Mouse (Mus musculus): Measurements from ENCODE around the gene Pin1rt1. TPM values are rescaled to one million over a fixed set of nuclear protein-coding genes. Genes with fewer than 3 reads are reported as not detected.
A peak's percentile ranks its signal among the peaks of the same experiment; 100 is the strongest.

The Pin1rt1 gene
- total and polyA plus RNA-seq, 3 experiments: 0.07 TPM; not detected in 2

DNA sequence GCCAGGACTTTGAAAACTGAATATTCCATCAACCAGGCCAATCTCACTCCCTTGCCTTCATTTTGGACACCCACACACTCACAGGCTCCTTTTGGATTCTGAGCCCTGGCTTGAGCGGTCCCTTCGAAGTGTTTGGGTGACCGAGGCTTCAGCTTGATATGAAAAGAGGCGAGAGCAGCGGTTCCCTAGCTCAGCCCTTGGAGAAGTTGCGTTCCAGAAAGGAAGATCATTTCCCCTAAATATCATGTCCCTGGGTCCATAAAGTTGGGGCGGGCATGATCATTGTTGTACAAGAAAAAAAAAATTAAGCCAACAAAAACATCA lies 3.7 kb downstream of the Pin1rt1 start:
- peaks cover 14% of the 10 kb centered on the region; the same call in 1 of the 2 replicates for H3K79me2 ChIP-seq (ENCODE audit: control insufficient read depth, insufficient read depth, low read length, poor library complexity)
- H3K27me3 ChIP-seq (ENCODE audit: control insufficient read depth in 1 of 2, insufficient read depth in 2 of 2, low read length in 2 of 2): no peaks in the 10 kb centered on the region
- DNase-seq (ENCODE audit: low read depth, low spot score): peak; percentile 74
- H3K4me1 ChIP-seq (ENCODE audit: control insufficient read depth in 1 of 2, insufficient read depth in 2 of 2, low read length in 2 of 2): peaks cover 16 to 20% of the 10 kb centered on the region in 2 experiments
- peak overlapping the region; percentile 82 for H3K27ac ChIP-seq (ENCODE audit: control insufficient read depth, low read depth, low read length)
- H3K9me3 ChIP-seq (replicated peaks; ENCODE audit: insufficient read depth, low read length): no peaks in the 10 kb centered on the region
- peak; percentile 58 for TF ChIP-seq TBP (IDR thresholded peaks at IDR 0.05; ENCODE audit: low read depth, low read length)
- 0 out of 4 replicates have a peak, but pooled peaks of 1 of the 2 experiments have one; percentile 19 for TF ChIP-seq POLR2A (IDR thresholded peaks at IDR 0.05; ENCODE audit: control insufficient read depth in 1 of 2, insufficient read depth in 1 of 2, low read depth in 1 of 2, low read length in 2 of 2, poor library complexity in 1 of 2)
- no peak for TF ChIP-seq USF1 (IDR thresholded peaks at IDR 0.05; ENCODE audit: low read depth, low read length)
- TF ChIP-seq MXI1 (IDR thresholded peaks at IDR 0.05; ENCODE audit: low read depth, low read length): peak; percentile 5; the same call in 1 of the 2 replicates
- H3K4me3 ChIP-seq (ENCODE audit: control insufficient read depth in 1 of 2, insufficient read depth in 1 of 2, low read depth in 2 of 2, low read length in 2 of 2): peak overlapping the region; percentile 96 to 98
- H3K9ac ChIP-seq (ENCODE audit: control insufficient read depth, low read depth, low read length, poor library complexity, severe bottlenecking): peak overlapping the region; percentile 98
- peaks cover 0 to 18% of the 10 kb centered on the region in 2 experiments; a peak in 2 of 4 replicates for H3K36me3 ChIP-seq (ENCODE audit: control insufficient read depth in 1 of 2, insufficient read depth in 2 of 2, low read length in 2 of 2)

DNA sequence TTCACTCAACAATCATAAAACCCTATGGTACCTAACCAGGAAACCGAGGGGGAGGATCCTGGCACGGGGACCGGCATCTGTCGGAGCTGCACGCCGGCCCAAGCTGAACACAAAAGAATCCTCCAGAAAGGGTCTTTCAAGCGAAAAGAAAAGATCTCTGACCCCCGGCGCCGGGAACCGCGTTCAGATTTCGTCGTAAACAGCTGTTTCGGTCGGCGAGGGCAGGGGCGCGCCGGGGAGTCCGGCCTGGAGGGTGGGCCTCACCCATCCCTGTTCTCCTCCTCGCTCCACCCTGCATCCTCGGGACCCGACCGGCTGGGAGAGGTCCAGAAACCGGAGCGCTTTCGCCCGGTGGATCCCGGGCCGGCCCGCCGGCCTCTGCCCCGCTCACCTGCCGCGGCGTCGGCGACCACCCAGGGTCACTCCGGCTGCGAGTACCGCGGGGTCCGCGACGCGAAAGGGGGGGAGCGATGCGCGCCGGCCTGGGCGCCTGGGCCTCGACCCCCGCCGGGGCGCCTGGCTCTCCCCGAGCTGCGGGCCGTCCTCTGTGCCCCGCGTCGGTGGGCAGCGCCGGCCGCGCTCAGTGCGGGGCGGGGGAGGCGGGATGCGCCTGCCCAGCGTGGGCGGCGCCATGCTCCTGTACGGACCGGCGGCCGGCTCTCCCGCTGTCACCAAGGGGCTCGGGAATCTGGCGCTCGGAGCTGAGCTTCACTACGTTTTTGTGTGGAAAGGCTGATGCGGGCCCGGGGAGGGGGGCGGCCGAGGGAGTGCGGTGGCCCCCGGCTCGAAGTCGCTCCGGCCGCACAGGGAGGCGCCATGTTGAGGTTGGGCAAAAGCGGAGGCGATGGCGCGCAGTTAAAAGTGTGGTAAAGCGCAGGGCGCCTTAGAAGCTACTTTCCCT lies 4.3 kb downstream of the Pin1rt1 start, which contains the start of gene Tcp11l1:
TSS of gene Tcp11l1 (minus strand) at position 585 of the 901 bp plus-strand sequence.
- Histone ChIP-seq H3K9ac (ENCODE audit: control insufficient read depth, low read depth, low read length, poor library complexity, severe bottlenecking) (peak within 1 kb of the TSS; percentile 98), H3K79me2 (ENCODE audit: control insufficient read depth, insufficient read depth, low read length, poor library complexity) (peaks cover 14% of the 10 kb centered on the region; the same call in 1 of the 2 replicates), H3K27me3 (ENCODE audit: control insufficient read depth in 1 of 2, insufficient read depth in 2 of 2, low read length in 2 of 2) (no peaks in the 10 kb centered on the region), H3K4me1 (ENCODE audit: control insufficient read depth in 1 of 2, insufficient read depth in 2 of 2, low read length in 2 of 2) (peaks cover 13 to 14% of the 10 kb centered on the region in 2 experiments; a peak in 3 of 4 replicates), H3K4me3 (ENCODE audit: control insufficient read depth in 1 of 2, insufficient read depth in 1 of 2, low read depth in 2 of 2, low read length in 2 of 2) (peak within 1 kb of the TSS; percentile 96 to 98), H3K9me3 (replicated peaks; ENCODE audit: insufficient read depth, low read length) (no peaks in the 10 kb centered on the region), H3K36me3 (ENCODE audit: control insufficient read depth in 1 of 2, insufficient read depth in 2 of 2, low read length in 2 of 2) (peaks cover 0 to 13% of the 10 kb centered on the region in 2 experiments; a peak in 2 of 4 replicates), H3K27ac (ENCODE audit: control insufficient read depth, low read depth, low read length) (peak within 1 kb of the TSS; percentile 82)
- DNase-seq (ENCODE audit: low read depth, low spot score): peak; percentile 78
- peak; percentile 48 for TF ChIP-seq MXI1 (IDR thresholded peaks at IDR 0.05; ENCODE audit: low read depth, low read length)
- TF ChIP-seq E2F4 (IDR thresholded peaks at IDR 0.05; ENCODE audit: borderline replicate concordance, low read depth, low read length): no peak
- TF ChIP-seq MYC (IDR thresholded peaks at IDR 0.05; ENCODE audit: low read depth, low read length): no peak
- TF ChIP-seq HCFC1 (IDR thresholded peaks at IDR 0.05; ENCODE audit: low read depth, low read length): peak; percentile 83
- TF ChIP-seq MAZ (IDR thresholded peaks at IDR 0.05; ENCODE audit: low read depth, low read length): 0 out of 2 replicates have a peak, but pooled peaks have one; percentile 12
- TF ChIP-seq ZMIZ1 (IDR thresholded peaks at IDR 0.05; ENCODE audit: low read depth, low read length): peak; percentile 26; the same call in 1 of the 2 replicates
- no peak for TF ChIP-seq CHD1 (IDR thresholded peaks at IDR 0.05; ENCODE audit: low read depth, low read length)
- TF ChIP-seq TCF12 (IDR thresholded peaks at IDR 0.05; ENCODE audit: low read depth, low read length): 0 out of 2 replicates have a peak, but pooled peaks have one; percentile 15
- TF ChIP-seq UBTF (IDR thresholded peaks at IDR 0.05; ENCODE audit: borderline replicate concordance, insufficient read depth, low read depth, low read length): no peak
- TF ChIP-seq POLR2A (IDR thresholded peaks at IDR 0.05; ENCODE audit: control insufficient read depth in 1 of 2, insufficient read depth in 1 of 2, low read depth in 1 of 2, low read length in 2 of 2, poor library complexity in 1 of 2): peak; percentile 46 to 81; a peak in 3 of 4 replicates
- TF ChIP-seq SIN3A (IDR thresholded peaks at IDR 0.05; ENCODE audit: low read length): peak; percentile 52
- TF ChIP-seq NRF1 (IDR thresholded peaks at IDR 0.05; ENCODE audit: insufficient read depth, low read depth, low read length, poor library complexity, severe bottlenecking): peak; percentile 62
- TF ChIP-seq RAD21 (IDR thresholded peaks at IDR 0.05; ENCODE audit: low read depth, low read length): no peak
- TF ChIP-seq USF1 (IDR thresholded peaks at IDR 0.05; ENCODE audit: low read depth, low read length): no peak
- TF ChIP-seq NELFE (IDR thresholded peaks at IDR 0.05; ENCODE audit: low read depth, low read length): peak; percentile 51
- 0 out of 4 replicates have a peak, but pooled peaks of 1 of the 2 experiments have one; percentile 6 for TF ChIP-seq EP300 (IDR thresholded peaks at IDR 0.05; ENCODE audit: low read depth in 1 of 2, low read length in 2 of 2)
- 0 out of 2 replicates have a peak, but pooled peaks have one; percentile 19 for TF ChIP-seq ELF1 (IDR thresholded peaks at IDR 0.05; ENCODE audit: low read depth, low read length)
- no peak; the same call in 1 of the 2 replicates for TF ChIP-seq TBP (IDR thresholded peaks at IDR 0.05; ENCODE audit: low read depth, low read length)
- TF ChIP-seq POLR2AphosphoS5 (IDR thresholded peaks at IDR 0.05; ENCODE audit: borderline replicate concordance, low read depth, low read length): no peak
- no peak for TF ChIP-seq MAFK (IDR thresholded peaks at IDR 0.05; ENCODE audit: borderline replicate concordance, low read depth, low read length)
- 0 out of 2 replicates have a peak, but pooled peaks have one; percentile 23 for TF ChIP-seq RCOR1 (IDR thresholded peaks at IDR 0.05; ENCODE audit: low read depth, low read length)
